ENCODE assay signal across 7 mouse cellular contexts in the genomic region with DNA sequence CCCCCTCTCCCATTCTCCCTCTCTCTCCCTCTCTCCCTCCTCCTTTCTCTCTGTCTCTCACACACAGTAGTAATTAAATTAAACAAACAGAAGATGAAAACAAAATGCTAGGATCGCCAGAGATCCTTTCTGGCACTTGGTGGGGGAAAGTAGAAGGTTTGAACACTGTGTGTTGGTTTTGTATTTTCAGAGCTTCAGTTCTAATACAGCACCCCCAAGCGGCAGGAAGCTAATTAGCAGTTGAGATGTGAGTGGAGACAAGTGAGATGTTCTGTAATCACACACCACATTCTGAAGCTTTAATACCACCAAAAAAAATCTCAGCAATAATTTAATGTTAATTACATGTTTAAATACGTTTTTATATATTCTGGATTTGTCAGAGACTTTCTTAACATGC. TPM values are rescaled to one million over a fixed set of nuclear protein-coding genes. Genes with fewer than 3 reads are reported as not detected.
DNase-seq lines count a peak whose midpoint lies in the region; ATAC-seq and TF ChIP-seq lines count a peak whose summit lies in the region.

No protein-coding gene starts in this region.

- no peak overlapping the region for H3K9ac ChIP-seq in liver, embryonic 14.5 days (replicated peaks)

- peak; percentile 45; the same call in 1 of the 2 replicates for TF ChIP-seq CTCF in cortical plate, adult 2 months (IDR thresholded peaks at IDR 0.05; ENCODE audit: extremely low read depth, insufficient read depth, low read length)
- TF ChIP-seq CTCF in liver, embryonic 14.5 days (IDR thresholded peaks at IDR 0.05; ENCODE audit: low read depth), result peak; percentile 46

- no peak for ATAC-seq in liver, embryonic 14.5 days (ENCODE audit: insufficient read depth)

- DNase-seq in kidney, adult 18-20 months, result peak; percentile 54
- DNase-seq in kidney, adult 11 months, result no peak
- peak; percentile 79 for DNase-seq in 3T3-L1 (ENCODE audit: low read depth, low spot score)
- peak; percentile 48 for DNase-seq in B cell, adult 2 months
- no peak for DNase-seq in liver, embryonic 14.5 days (ENCODE audit: low read depth in 3 of 3, low spot score in 3 of 3)
- peak; percentile 11 to 17 for DNase-seq in thymus, postnatal 36 days

- no peaks in the 10 kb centered on the region for H3K9me3 ChIP-seq in liver, embryonic 14.5 days (ENCODE audit: control insufficient read depth, low read length)

- TF ChIP-seq POLR2A in cortical plate, adult 2 months (IDR thresholded peaks at IDR 0.05; ENCODE audit: extremely low read depth, insufficient read depth, low read length), result no peak

- no peak for TF ChIP-seq EP300 in liver, embryonic 14.5 days (IDR thresholded peaks at IDR 0.05; ENCODE audit: low read depth)

- H3K27me3 ChIP-seq in liver, embryonic 14.5 days (ENCODE audit: control insufficient read depth, insufficient read depth, low read length), result no peaks in the 10 kb centered on the region

- H3K4me3 ChIP-seq in cortical plate, adult 2 months (ENCODE audit: insufficient read depth, low read length), result no peak overlapping the region
- no peak overlapping the region for H3K4me3 ChIP-seq in liver, embryonic 14.5 days (ENCODE audit: insufficient read depth in 1 of 2, low read depth in 2 of 2, low read length in 2 of 2)

- H3K36me3 ChIP-seq in liver, embryonic 14.5 days (replicated peaks; ENCODE audit: control insufficient read depth, insufficient read depth, low read depth), result no peaks in the 10 kb centered on the region

- WGBS in liver, embryonic 14.5 days (ENCODE audit: insufficient replicate concordance), result 4% methylated on average over 3 of the region's 3 CpGs

- H3K27ac ChIP-seq in cortical plate, adult 2 months (ENCODE audit: insufficient read depth, low read length), result no peak overlapping the region
- H3K27ac ChIP-seq in liver, embryonic 14.5 days, result no peak overlapping the region

- H3K4me2 ChIP-seq in liver, embryonic 14.5 days (ENCODE audit: low read depth), result no peak overlapping the region

- no peaks in the 10 kb centered on the region; the same call in 1 of the 2 replicates for H3K4me1 ChIP-seq in cortical plate, adult 2 months (ENCODE audit: control insufficient read depth, insufficient read depth, low read length)
- H3K4me1 ChIP-seq in liver, embryonic 14.5 days (replicated peaks; ENCODE audit: control insufficient read depth in 2 of 2, insufficient read depth in 2 of 2, low read length in 1 of 2), result no peaks in the 10 kb centered on the region

RNA-seq across cellular contexts. Expression of gene Msantd3, which starts 16.0 kb away (rescaled TPM):
- polyA plus RNA-seq in cortical plate, adult 2 months (2012; rRNA removed), result 23.6 and 23.9 TPM in 2 replicates
- polyA plus RNA-seq in liver, embryonic 14.5 days (2012; rRNA removed), result 1.3 and 2.1 TPM in 2 replicates
- 1.5 and 2.4 TPM in 2 replicates for polyA plus RNA-seq in liver, embryonic 14.5 days (2014; fragmentation: Nextera tagmentation; extraction: Ambion mirVana)

RNA-seq across cellular contexts. Expression of gene Tmeff1, which starts 29.2 kb away (rescaled TPM):
- polyA plus RNA-seq in cortical plate, adult 2 months (2012; rRNA removed), result 99.5 and 106 TPM in 2 replicates
- 1.0 and 1.5 TPM in 2 replicates for polyA plus RNA-seq in liver, embryonic 14.5 days (2012; rRNA removed)
- 1.4 and 1.6 TPM in 2 replicates for polyA plus RNA-seq in liver, embryonic 14.5 days (2014; fragmentation: Nextera tagmentation; extraction: Ambion mirVana)

Comparison
In these comparisons a context has a peak if more than half of its experiments do, and no peak if none do; other contexts are left out.
1. DNase-seq: peak in kidney, adult 18-20 months (single experiment), 3T3-L1 (single experiment), B cell, adult 2 months (2 of 2) and thymus, postnatal 36 days (2 of 2); none in kidney, adult 11 months (single experiment) and liver, embryonic 14.5 days (0 of 3).
2. RNA of gene Tmeff1, which starts 29.2 kb away (polyA plus RNA-seq): 99.5 to 106 TPM in cortical plate, adult 2 months; 1.0 to 1.6 TPM in liver, embryonic 14.5 days; every median in the first group is over 10 times any median in the second.